Mouse (Mus musculus): ENCODE results near the gene Slc16a5. TPM values are rescaled to one million over a fixed set of nuclear protein-coding genes. Genes with fewer than 3 reads are reported as not detected.

The Slc16a5 gene
- total RNA-seq (2021) = not detected
- long read RNA-seq, experiment 1 = 0 reads
- long read RNA-seq, experiment 2, partial matches to known transcripts = 0 of 2 reads
- long read RNA-seq, experiment 2, other reads (novel, unspliced or antisense) = 1 of 2 reads

GRCm38 (mm10) chr11:115462243-115462891 lies at the start of gene Slc16a5:
Gene Slc16a5, plus strand, starts transcription at chr11:115462474.
- DNase-seq (ENCODE audit: low spot score in 2 of 2) = no peak

- peak; percentile 94 to 95 for DNase-seq (ENCODE audit: low spot score in 2 of 2)
Measured at GRCm38 (mm10) chr11:115419531-115420237, 42.6 kb upstream of the Slc16a5 start, which contains the start of the genes Atp5h and Kctd2. Gene Atp5h, minus strand, starts transcription at chr11:115419962. Gene Kctd2, plus strand, starts transcription at chr11:115420128.

- DNase-seq (ENCODE audit: low spot score in 2 of 2) = peak; percentile 51 to 65
Measured at GRCm38 (mm10) chr11:115420336-115421190, 41.7 kb upstream of the Slc16a5 start.

GRCm38 (mm10) chr11:115421328-115421727 lies 40.9 kb upstream of the Slc16a5 start:
- DNase-seq (ENCODE audit: low spot score in 2 of 2) = peak in 1 of 2 experiments; percentile 33

GRCm38 (mm10) chr11:115421972-115422371 lies 40.3 kb upstream of the Slc16a5 start:
- no peak for DNase-seq (ENCODE audit: low spot score in 2 of 2)

GRCm38 (mm10) chr11:115423091-115423490 lies 39.2 kb upstream of the Slc16a5 start:
- no peak for DNase-seq (ENCODE audit: low spot score in 2 of 2)

- DNase-seq (ENCODE audit: low spot score in 2 of 2) = no peak
Measured at GRCm38 (mm10) chr11:115424666-115425065, 37.6 kb upstream of the Slc16a5 start.

- no peak for DNase-seq (ENCODE audit: low spot score in 2 of 2)
Measured at GRCm38 (mm10) chr11:115425671-115426070, 36.6 kb upstream of the Slc16a5 start.

- peak; percentile 73 to 75 for DNase-seq (ENCODE audit: low spot score in 2 of 2)
Measured at GRCm38 (mm10) chr11:115427482-115428331, 34.6 kb upstream of the Slc16a5 start.

- DNase-seq (ENCODE audit: low spot score in 2 of 2) = peak; percentile 34 to 59
Measured at GRCm38 (mm10) chr11:115429307-115429706, 33.0 kb upstream of the Slc16a5 start.

GRCm38 (mm10) chr11:115430561-115430960 lies 31.7 kb upstream of the Slc16a5 start:
- no peak for DNase-seq (ENCODE audit: low spot score in 2 of 2)

- DNase-seq (ENCODE audit: low spot score in 2 of 2) = no peak
Measured at GRCm38 (mm10) chr11:115432814-115433213, 29.5 kb upstream of the Slc16a5 start.

GRCm38 (mm10) chr11:115433342-115433741 lies 28.9 kb upstream of the Slc16a5 start:
- DNase-seq (ENCODE audit: low spot score in 2 of 2) = no peak

GRCm38 (mm10) chr11:115435596-115436337 lies 26.5 kb upstream of the Slc16a5 start:
- no peak for DNase-seq (ENCODE audit: low spot score in 2 of 2)

- no peak for DNase-seq (ENCODE audit: low spot score in 2 of 2)
Measured at GRCm38 (mm10) chr11:115437571-115438122, 24.6 kb upstream of the Slc16a5 start.

GRCm38 (mm10) chr11:115439326-115439725 lies 22.9 kb upstream of the Slc16a5 start:
- no peak for DNase-seq (ENCODE audit: low spot score in 2 of 2)

GRCm38 (mm10) chr11:115439906-115440595 lies 22.2 kb upstream of the Slc16a5 start, which contains the start of gene Trim80:
Gene Trim80, plus strand, starts transcription at chr11:115440545.
- DNase-seq (ENCODE audit: low spot score in 2 of 2) = no peak

- no peak for DNase-seq (ENCODE audit: low spot score in 2 of 2)
Measured at GRCm38 (mm10) chr11:115441417-115441816, 20.9 kb upstream of the Slc16a5 start.

- no peak for DNase-seq (ENCODE audit: low spot score in 2 of 2)
Measured at GRCm38 (mm10) chr11:115446906-115447305, 15.4 kb upstream of the Slc16a5 start.

All from left cerebral cortex, adult 18-20 months (tissue).